Mouse (Mus musculus) liver, embryonic 14.5 days (tissue): ENCODE results near the gene Cldnd2.

Experiments used
- CTCF ChIP-seq: IDR thresholded peaks from 2 replicates; pipeline ENCODE4 v1.5.1; 2016; ENCODE audit warnings: antibody characterized with exemption, low read depth, control low read depth
- EP300 ChIP-seq: IDR thresholded peaks from 2 replicates; pipeline ENCODE4 v1.6.1; 2016; ENCODE audit warnings: antibody characterized with exemption, low read depth

GRCm38 (mm10) chr7:43463976-43464375, 23.4 kb downstream of the Cldnd2 start:
- no peak for TF ChIP-seq EP300
- no peak for TF ChIP-seq CTCF
